Mouse (Mus musculus) heart, postnatal 0 days (tissue): Measurements from ENCODE around the gene Dmgdh. TPM values are rescaled to one million over a fixed set of nuclear protein-coding genes. Genes with fewer than 3 reads are reported as not detected.

Source experiments
- ATAC-seq: fragments of 200-750 bp; cut with Nextera tagmentation; 2 replicates; pipeline ENCODE4 v1.8.0; 2017; ENCODE audit warnings: low read depth, moderate number of reproducible peaks, moderate library complexity; ENCODE audit not compliant: insufficient read depth
- DNase-seq: peaks from one replicate; pipeline ENCODE4 v3.0.0-alpha.2; 2016; ENCODE audit warnings: low spot score
- H3K27ac ChIP-seq: fragments of 300-500 bp; sonication (generic); 2 replicates; pipeline ENCODE4 v1.5.1; 2014; ENCODE audit warnings: low read depth, mild to moderate bottlenecking
- H3K27me3 ChIP-seq: fragments of 300-500 bp; sonication (generic); 2 replicates; pipeline ENCODE4 v1.6.1; 2014; ENCODE audit warnings: low read length, mixed read lengths; ENCODE audit not compliant: control insufficient read depth, insufficient read depth
- H3K36me3 ChIP-seq: fragments of 300-500 bp; sonication (generic); replicated peaks from 2 replicates; pipeline ENCODE4 v1.6.1; 2014; ENCODE audit warnings: low read length, mixed read lengths; ENCODE audit not compliant: control insufficient read depth, insufficient read depth
- H3K4me1 ChIP-seq: fragments of 300-500 bp; sonication (generic); 2 replicates; pipeline ENCODE4 v1.6.1; 2014; ENCODE audit warnings: antibody characterized with exemption; ENCODE audit not compliant: control insufficient read depth, insufficient read depth
- H3K4me2 ChIP-seq: fragments of 300-500 bp; sonication (generic); 2 replicates; pipeline ENCODE4 v1.6.1; 2014; ENCODE audit warnings: low read depth, mild to moderate bottlenecking, low read length, moderate library complexity
- H3K4me3 ChIP-seq: fragments of 300-500 bp; sonication (generic); 2 replicates; pipeline ENCODE4 v1.5.1; 2014; ENCODE audit warnings: low read depth, low read length
- H3K9ac ChIP-seq: fragments of 300-500 bp; sonication (generic); replicated peaks from 2 replicates; pipeline ENCODE4 v1.6.1; 2014; ENCODE audit warnings: low read depth, low read length, mixed read lengths
- H3K9me3 ChIP-seq: fragments of 300-500 bp; sonication (generic); replicated peaks from 2 replicates; pipeline ENCODE4 v1.6.1; 2016; ENCODE audit warnings: low read length; ENCODE audit not compliant: control insufficient read depth
- CTCF ChIP-seq: IDR thresholded peaks from 2 replicates; pipeline ENCODE4 v1.5.1; 2016; ENCODE audit warnings: antibody characterized with exemption, control low read depth, low read depth
- EP300 ChIP-seq: IDR thresholded peaks from 2 replicates; pipeline ENCODE4 v1.6.1; 2016; ENCODE audit warnings: antibody characterized with exemption, low read depth
- WGBS: fragments of 180-500 bp; shearing (Covaris S2); extraction: QIAGEN DNeasy Blood & Tissue Kit; methylation state at CpG from one replicate; pipeline ENCODE4 v1.1.7; 2014; 5-methylcytosine and 5-hydroxymethylcytosine counted together
- polyA plus RNA-seq: library from polyadenylated mRNA; unstranded; fragments of >200 nt; fragmentation: Nextera tagmentation; extraction: Ambion mirVana; gene quantifications from 2 replicates; pipeline ENCODE4 v1.2.1, GENCODE M21; 2015
- total RNA-seq: library from RNA; depleted of rRNA; stranded (reverse); fragments of >200 nt; gene quantifications from 2 replicates; pipeline ENCODE4 v1.2.3, GENCODE M21; 2014; ENCODE audit warnings: low replicate concordance

The Dmgdh gene
- total and polyA plus RNA-seq, 2 experiments from 2014 or later, result not detected

DNA sequence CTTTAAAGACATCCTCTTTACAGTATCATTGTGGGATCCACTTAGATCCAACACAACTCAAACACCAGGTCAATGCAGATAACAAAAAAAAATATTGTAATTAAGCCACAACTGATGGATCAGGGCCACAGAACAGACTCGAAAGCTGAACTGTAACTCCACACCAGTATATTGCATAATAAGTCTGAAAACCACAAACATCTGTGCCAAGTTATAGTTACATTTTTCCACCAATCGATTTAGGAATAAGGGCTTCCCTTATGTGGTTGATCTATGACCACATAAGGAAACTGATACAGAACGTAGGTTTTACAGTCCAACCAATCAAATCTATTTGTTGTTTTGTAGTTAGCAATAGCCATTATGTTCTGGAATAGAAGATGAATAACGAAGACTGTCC is 80.9 kb downstream of the Dmgdh start:
- no peaks in the 10 kb centered on the region for H3K4me1 ChIP-seq
- H3K9ac ChIP-seq, result no peak overlapping the region
- no peak overlapping the region for H3K4me3 ChIP-seq
- no peak for DNase-seq
- H3K9me3 ChIP-seq, result no peaks in the 10 kb centered on the region
- WGBS, result 82% methylated on average over 4 of the region's 4 CpGs
- H3K4me2 ChIP-seq, result no peak overlapping the region
- no peak for TF ChIP-seq CTCF
- no peak for TF ChIP-seq EP300
- no peak overlapping the region for H3K27ac ChIP-seq
- no peaks in the 10 kb centered on the region for H3K27me3 ChIP-seq
- no peak for ATAC-seq
- H3K36me3 ChIP-seq, result no peaks in the 10 kb centered on the region

DNA sequence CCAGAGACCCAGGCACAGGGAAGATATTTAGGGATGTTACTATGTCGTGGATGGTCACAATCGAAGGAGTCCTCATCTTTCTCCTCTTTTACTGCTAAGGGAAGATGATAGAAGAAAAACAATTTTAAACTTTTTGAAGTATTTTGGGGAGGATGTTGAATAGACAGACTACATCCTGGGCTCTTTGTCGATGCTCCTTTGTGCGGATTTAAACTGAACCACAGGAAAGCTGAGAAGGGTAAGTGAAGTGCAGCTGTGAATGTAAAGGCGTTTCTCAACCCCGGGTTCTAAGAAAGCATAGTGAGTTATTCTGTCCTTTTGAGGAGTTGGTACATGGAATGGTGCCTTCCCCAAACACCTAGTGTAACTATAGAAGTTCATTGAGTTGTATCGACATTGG is 82.4 kb downstream of the Dmgdh start:
- Histone ChIP-seq H3K4me3 (no peak overlapping the region), H3K4me2 (no peak overlapping the region), H3K4me1 (no peaks in the 10 kb centered on the region), H3K27me3 (no peaks in the 10 kb centered on the region), H3K9ac (no peak overlapping the region), H3K9me3 (no peaks in the 10 kb centered on the region), H3K36me3 (no peaks in the 10 kb centered on the region), H3K27ac (no peak overlapping the region)
- no peak for TF ChIP-seq CTCF
- TF ChIP-seq EP300, result no peak
- no peak for ATAC-seq
- 90% methylated on average over 7 of the region's 7 CpGs for WGBS
- DNase-seq, result no peak

DNA sequence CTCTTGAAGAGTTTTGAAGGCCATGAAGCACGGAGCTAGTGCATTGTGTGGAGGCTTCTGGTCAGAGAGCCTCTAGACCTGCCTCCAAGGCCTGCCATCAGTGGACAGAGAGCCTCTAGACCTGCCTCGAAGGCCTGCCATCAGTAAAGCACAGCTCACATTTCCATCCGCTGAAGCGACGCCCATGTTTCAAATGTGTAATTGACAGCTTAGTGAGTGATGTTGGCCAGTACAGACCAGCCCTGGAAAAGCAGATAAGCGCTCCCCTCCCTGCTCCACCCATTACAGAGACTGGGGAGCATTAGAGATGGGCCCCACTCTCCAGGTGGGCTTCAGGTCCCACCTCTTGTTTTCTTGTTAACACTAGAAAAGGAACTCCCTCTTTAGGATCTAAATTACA is 83.3 kb downstream of the Dmgdh start:
- ATAC-seq (no peak), DNase-seq (no peak)
- H3K4me1 ChIP-seq, result no peaks in the 10 kb centered on the region
- no peaks in the 10 kb centered on the region for H3K27me3 ChIP-seq
- H3K4me3 ChIP-seq, result no peak overlapping the region
- no peaks in the 10 kb centered on the region for H3K9me3 ChIP-seq
- H3K36me3 ChIP-seq, result no peaks in the 10 kb centered on the region
- H3K9ac ChIP-seq, result no peak overlapping the region
- WGBS, result 52% methylated on average over 6 of the region's 6 CpGs
- TF ChIP-seq EP300, result no peak
- H3K27ac ChIP-seq, result no peak overlapping the region
- no peak overlapping the region for H3K4me2 ChIP-seq

DNA sequence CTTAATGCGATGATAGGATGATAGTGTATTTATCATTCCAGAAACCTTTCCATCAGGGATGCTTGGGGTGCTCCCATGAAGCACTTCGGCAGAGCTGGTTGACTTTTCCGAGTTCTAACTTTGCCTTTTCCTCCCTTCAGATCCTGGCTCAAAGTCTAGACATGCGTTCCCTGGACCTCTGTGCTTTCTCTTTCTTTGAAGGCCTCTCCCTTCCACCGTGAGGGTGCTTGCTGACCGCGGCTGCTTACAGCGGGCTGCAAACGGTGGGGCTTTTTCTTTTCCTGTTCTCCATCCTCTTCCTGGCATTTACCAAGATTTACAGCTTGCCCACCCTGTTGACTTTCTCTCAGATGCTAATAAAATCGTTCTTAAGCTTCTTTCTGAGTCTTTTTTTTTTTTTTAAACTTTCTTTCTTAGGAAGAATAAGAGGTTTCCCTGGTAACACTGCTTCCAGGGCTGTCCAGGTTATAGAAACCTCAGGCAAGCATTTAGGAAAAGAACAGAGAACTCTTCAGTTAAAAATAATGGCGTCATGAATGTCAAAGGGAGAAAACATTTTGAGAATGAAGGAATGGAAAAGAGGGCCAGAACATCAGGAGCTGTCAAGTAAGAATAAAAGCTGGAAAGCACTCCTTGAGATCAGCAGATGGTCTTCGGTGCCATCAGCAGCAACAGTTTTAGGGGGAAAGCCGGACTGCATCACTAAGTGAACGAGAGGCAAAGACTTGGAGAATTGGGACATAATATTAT is 84.1 kb downstream of the Dmgdh start:
- Histone ChIP-seq H3K4me1 (no peaks in the 10 kb centered on the region), H3K27me3 (no peaks in the 10 kb centered on the region), H3K9ac (no peak overlapping the region), H3K27ac (no peak overlapping the region), H3K36me3 (no peaks in the 10 kb centered on the region), H3K4me3 (no peak overlapping the region), H3K4me2 (no peak overlapping the region), H3K9me3 (no peaks in the 10 kb centered on the region)
- DNase-seq, result no peak
- ATAC-seq, result no peak
- WGBS, result 62% methylated on average over 14 of the region's 14 CpGs
- no peak for TF ChIP-seq CTCF
- no peak for TF ChIP-seq EP300

DNA sequence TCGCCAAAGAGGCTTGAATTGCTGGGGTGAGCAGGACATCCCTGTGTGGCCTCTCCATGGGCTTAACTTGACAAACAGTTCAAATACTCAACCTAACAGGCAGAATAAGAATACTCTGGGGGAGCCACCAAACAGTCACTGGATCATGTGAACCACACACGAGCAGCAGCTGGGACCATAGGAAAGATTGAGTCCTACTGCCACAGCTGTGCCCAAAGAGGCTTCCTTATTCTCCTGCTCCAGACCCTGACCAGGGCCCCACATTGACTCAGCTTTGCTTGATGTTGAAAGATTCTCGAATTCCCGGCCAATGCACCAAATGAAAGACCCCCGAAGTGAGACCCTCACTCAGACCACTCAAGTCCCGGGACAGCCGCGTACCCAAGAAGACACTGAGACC is 87.6 kb downstream of the Dmgdh start:
- Histone ChIP-seq H3K4me3 (no peak overlapping the region), H3K27me3 (no peaks in the 10 kb centered on the region), H3K36me3 (no peaks in the 10 kb centered on the region), H3K4me2 (no peak overlapping the region), H3K27ac (no peak overlapping the region), H3K9me3 (no peaks in the 10 kb centered on the region), H3K9ac (no peak overlapping the region), H3K4me1 (no peaks in the 10 kb centered on the region)
- TF ChIP-seq EP300 (no peak), CTCF (no peak)
- DNase-seq, result no peak
- ATAC-seq, result no peak
- 93% methylated on average over 8 of the region's 8 CpGs for WGBS

DNA sequence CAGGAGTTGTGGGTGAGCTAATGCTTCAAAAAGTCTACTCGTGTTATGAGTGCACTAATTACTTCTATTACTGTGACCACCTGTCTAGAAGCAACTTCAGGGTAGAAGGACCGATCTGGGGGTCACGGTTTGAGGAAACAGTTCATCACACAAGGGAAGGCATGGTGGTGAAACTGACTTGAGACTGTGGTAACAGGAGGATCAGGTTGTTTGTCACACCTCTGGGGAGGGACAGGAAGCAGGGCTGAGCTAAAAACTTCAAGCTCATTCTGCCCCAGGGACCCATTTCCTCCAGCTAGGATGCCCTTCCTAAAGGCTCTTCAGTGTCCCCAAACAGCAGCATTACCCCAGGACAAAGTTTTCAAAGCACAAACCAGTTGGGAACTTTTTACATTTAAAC is 88.6 kb downstream of the Dmgdh start:
- no peak overlapping the region for H3K27ac ChIP-seq
- no peak overlapping the region for H3K9ac ChIP-seq
- no peak for ATAC-seq
- no peaks in the 10 kb centered on the region for H3K27me3 ChIP-seq
- H3K4me3 ChIP-seq, result no peak overlapping the region
- TF ChIP-seq CTCF (no peak), EP300 (no peak)
- no peak for DNase-seq
- no peak overlapping the region for H3K4me2 ChIP-seq
- H3K36me3 ChIP-seq, result no peaks in the 10 kb centered on the region
- WGBS, result 80% methylated on average over 3 of the region's 3 CpGs
- no peaks in the 10 kb centered on the region for H3K9me3 ChIP-seq
- no peaks in the 10 kb centered on the region for H3K4me1 ChIP-seq
